Mouse (Mus musculus): ENCODE measurements around the gene Dennd5b.
"Not testable (repeated sequence)": the region's sequence is repeated elsewhere in the genome, so short reads cannot be mapped to it uniquely, and the experiment has no call there.

Gene Dennd5b

GRCm38 (mm10) chr6:149032198-149032597 is 69.3 kb downstream of the Dennd5b start:
- in situ Hi-C loops (cut with MboI; ENCODE audit: low sequenced_read_pairs), result no loop called here

- in situ Hi-C loops (cut with MboI; ENCODE audit: low sequenced_read_pairs), result no loop called here
Measured at GRCm38 (mm10) chr6:149031377-149031776, 70.1 kb downstream of the Dennd5b start.

- in situ Hi-C loops (cut with MboI; ENCODE audit: low sequenced_read_pairs), result no loop called here
Measured at GRCm38 (mm10) chr6:149018431-149018830, 83.0 kb downstream of the Dennd5b start.

GRCm38 (mm10) chr6:149010766-149011301 is 90.6 kb downstream of the Dennd5b start:
- in situ Hi-C loops (cut with MboI; ENCODE audit: low sequenced_read_pairs), result loop anchor here (5.0 kb wide), 1 partner anchor 106 kb away; no protein-coding TSS in a partner anchor

- in situ Hi-C loops (cut with MboI; ENCODE audit: low sequenced_read_pairs), result no loop called here
Measured at GRCm38 (mm10) chr6:149005009-149005408, 96.5 kb downstream of the Dennd5b start.

GRCm38 (mm10) chr6:148994327-148994999 is 107.0 kb downstream of the Dennd5b start:
- in situ Hi-C loops (cut with MboI; ENCODE audit: low sequenced_read_pairs), result no loop called here

- in situ Hi-C loops (cut with MboI; ENCODE audit: low sequenced_read_pairs), result no loop called here
Measured at GRCm38 (mm10) chr6:148993117-148994077, 108.1 kb downstream of the Dennd5b start.

GRCm38 (mm10) chr6:148992373-148993116 is 108.9 kb downstream of the Dennd5b start:
- in situ Hi-C loops (cut with MboI; ENCODE audit: low sequenced_read_pairs), result no loop called here

GRCm38 (mm10) chr6:148991660-148992372 is 109.7 kb downstream of the Dennd5b start:
- in situ Hi-C loops (cut with MboI; ENCODE audit: low sequenced_read_pairs), result no loop called here

- in situ Hi-C loops (cut with MboI; ENCODE audit: low sequenced_read_pairs), result not testable (repeated sequence)
Measured at GRCm38 (mm10) chr6:148989792-148990491, 111.5 kb downstream of the Dennd5b start.

- in situ Hi-C loops (cut with MboI; ENCODE audit: low sequenced_read_pairs), result no loop called here
Measured at GRCm38 (mm10) chr6:148986003-148986402, 115.5 kb downstream of the Dennd5b start.

GRCm38 (mm10) chr6:148980495-148980894 is 121.0 kb downstream of the Dennd5b start:
- in situ Hi-C loops (cut with MboI; ENCODE audit: low sequenced_read_pairs), result no loop called here

- in situ Hi-C loops (cut with MboI; ENCODE audit: low sequenced_read_pairs), result no loop called here
Measured at GRCm38 (mm10) chr6:148975096-148975495, 126.4 kb downstream of the Dennd5b start.

GRCm38 (mm10) chr6:148972891-148973290 is 128.6 kb downstream of the Dennd5b start:
- in situ Hi-C loops (cut with MboI; ENCODE audit: low sequenced_read_pairs), result no loop called here

GRCm38 (mm10) chr6:148972059-148972848 is 129.2 kb downstream of the Dennd5b start:
- in situ Hi-C loops (cut with MboI; ENCODE audit: low sequenced_read_pairs), result no loop called here

GRCm38 (mm10) chr6:148971385-148971940 is 130.0 kb downstream of the Dennd5b start:
- in situ Hi-C loops (cut with MboI; ENCODE audit: low sequenced_read_pairs), result no loop called here

- in situ Hi-C loops (cut with MboI; ENCODE audit: low sequenced_read_pairs), result no loop called here
Measured at GRCm38 (mm10) chr6:148961285-148961684, 140.2 kb downstream of the Dennd5b start.

GRCm38 (mm10) chr6:148959540-148960238 is 141.8 kb downstream of the Dennd5b start:
- in situ Hi-C loops (cut with MboI; ENCODE audit: low sequenced_read_pairs), result no loop called here
